Mouse (Mus musculus): ENCODE results near the gene Plpp2. TPM values are rescaled to one million over a fixed set of nuclear protein-coding genes. Genes with fewer than 3 reads are reported as not detected.

Gene Plpp2
- polyA plus RNA-seq, 1 experiment = 0.04 TPM

- no peak for TF ChIP-seq GATA1 (IDR thresholded peaks at IDR 0.05; ENCODE audit: low read length)
These were observed 6.3 kb upstream of the Plpp2 start for GRCm38 (mm10) chr10:79539701-79540495.

GRCm38 (mm10) chr10:79538873-79539272 is 5.3 kb upstream of the Plpp2 start:
- no peak for TF ChIP-seq GATA1 (IDR thresholded peaks at IDR 0.05; ENCODE audit: low read length)

GRCm38 (mm10) chr10:79538323-79538722 is 4.7 kb upstream of the Plpp2 start:
- no peak for TF ChIP-seq GATA1 (IDR thresholded peaks at IDR 0.05; ENCODE audit: low read length)

- TF ChIP-seq GATA1 (IDR thresholded peaks at IDR 0.05; ENCODE audit: low read length) = no peak
These were observed 4.2 kb upstream of the Plpp2 start for GRCm38 (mm10) chr10:79537781-79538180.

GRCm38 (mm10) chr10:79537271-79537670 is 3.7 kb upstream of the Plpp2 start:
- TF ChIP-seq GATA1 (IDR thresholded peaks at IDR 0.05; ENCODE audit: low read length) = no peak

GRCm38 (mm10) chr10:79536461-79537080 is 3.0 kb upstream of the Plpp2 start:
- TF ChIP-seq GATA1 (IDR thresholded peaks at IDR 0.05; ENCODE audit: low read length) = no peak

GRCm38 (mm10) chr10:79535431-79535830 is 1.8 kb upstream of the Plpp2 start:
- no peak for TF ChIP-seq GATA1 (IDR thresholded peaks at IDR 0.05; ENCODE audit: low read length)

- TF ChIP-seq GATA1 (IDR thresholded peaks at IDR 0.05; ENCODE audit: low read length) = no peak
These were observed 830 bp upstream of the Plpp2 start for GRCm38 (mm10) chr10:79534426-79534825.

- no peak for TF ChIP-seq GATA1 (IDR thresholded peaks at IDR 0.05; ENCODE audit: low read length)
These were observed 918 bp downstream of the Plpp2 start for GRCm38 (mm10) chr10:79532678-79533077.

- TF ChIP-seq GATA1 (IDR thresholded peaks at IDR 0.05; ENCODE audit: low read length) = no peak
These were observed 2.0 kb downstream of the Plpp2 start for GRCm38 (mm10) chr10:79531593-79531992.

GRCm38 (mm10) chr10:79530721-79531120 is 2.9 kb downstream of the Plpp2 start:
- no peak for TF ChIP-seq GATA1 (IDR thresholded peaks at IDR 0.05; ENCODE audit: low read length)

GRCm38 (mm10) chr10:79530241-79530640 is 3.4 kb downstream of the Plpp2 start:
- TF ChIP-seq GATA1 (IDR thresholded peaks at IDR 0.05; ENCODE audit: low read length) = no peak

- TF ChIP-seq GATA1 (IDR thresholded peaks at IDR 0.05; ENCODE audit: low read length) = no peak
These were observed 5.5 kb downstream of the Plpp2 start for GRCm38 (mm10) chr10:79528081-79528480.

- TF ChIP-seq GATA1 (IDR thresholded peaks at IDR 0.05; ENCODE audit: low read length) = no peak
These were observed 6.1 kb downstream of the Plpp2 start for GRCm38 (mm10) chr10:79527453-79527845.

GRCm38 (mm10) chr10:79526661-79527452 is 6.7 kb downstream of the Plpp2 start:
- TF ChIP-seq GATA1 (IDR thresholded peaks at IDR 0.05; ENCODE audit: low read length) = no peak
